Mouse (Mus musculus) limb, embryonic 15.5 days (tissue): ENCODE measurements around the gene Gm28051. TPM values are rescaled to one million over a fixed set of nuclear protein-coding genes. Genes with fewer than 3 reads are reported as not detected.

Source experiments
- ATAC-seq: fragments of 200-750 bp; cut with Nextera tagmentation; 2 replicates; pipeline ENCODE4 v1.8.0; 2017; ENCODE audit warnings: low read depth, moderate TSS enrichment; ENCODE audit not compliant: insufficient number of reproducible peaks, low FRiP score, low TSS enrichment
- H3K27ac ChIP-seq: fragments of 300-500 bp; sonication (generic); 2 replicates; pipeline ENCODE4 v1.5.1; 2015; ENCODE audit warnings: moderate library complexity, mild to moderate bottlenecking, inconsistent platforms
- H3K27me3 ChIP-seq: fragments of 300-500 bp; sonication (generic); 2 replicates; pipeline ENCODE4 v1.6.1; 2015; ENCODE audit warnings: inconsistent platforms
- H3K36me3 ChIP-seq: fragments of 300-500 bp; sonication (generic); 2 replicates; pipeline ENCODE4 v1.6.1; 2015; ENCODE audit warnings: inconsistent platforms
- H3K4me1 ChIP-seq: fragments of 300-500 bp; sonication (generic); 2 replicates; pipeline ENCODE4 v1.6.1; 2015; ENCODE audit warnings: inconsistent platforms
- H3K4me2 ChIP-seq: fragments of 300-500 bp; sonication (generic); 2 replicates; pipeline ENCODE4 v1.6.1; 2015; ENCODE audit warnings: mild to moderate bottlenecking, inconsistent platforms
- H3K4me3 ChIP-seq: fragments of 300-500 bp; sonication (generic); 2 replicates; pipeline ENCODE4 v1.5.1; 2015; ENCODE audit warnings: mild to moderate bottlenecking, inconsistent platforms
- H3K9ac ChIP-seq: fragments of 300-500 bp; sonication (generic); 2 replicates; pipeline ENCODE4 v1.6.1; 2015; ENCODE audit warnings: inconsistent platforms
- H3K9me3 ChIP-seq: fragments of 300-500 bp; sonication (generic); 2 replicates; pipeline ENCODE4 v1.6.1; 2016; ENCODE audit warnings: inconsistent platforms
- WGBS: fragments of 180-500 bp; shearing (Covaris S2); methylation state at CpG from one replicate; pipeline ENCODE4 v1.1.7; 2015; 5-methylcytosine and 5-hydroxymethylcytosine counted together
- polyA plus RNA-seq: library from polyadenylated mRNA; unstranded; fragments of >200 nt; fragmentation: Nextera tagmentation; extraction: Ambion mirVana; gene quantifications from 2 replicates; pipeline ENCODE4 v1.2.1, GENCODE M21; 2015

Gene Gm28051
- polyA plus RNA-seq, 1 experiment from 2014 or later = not detected

DNA sequence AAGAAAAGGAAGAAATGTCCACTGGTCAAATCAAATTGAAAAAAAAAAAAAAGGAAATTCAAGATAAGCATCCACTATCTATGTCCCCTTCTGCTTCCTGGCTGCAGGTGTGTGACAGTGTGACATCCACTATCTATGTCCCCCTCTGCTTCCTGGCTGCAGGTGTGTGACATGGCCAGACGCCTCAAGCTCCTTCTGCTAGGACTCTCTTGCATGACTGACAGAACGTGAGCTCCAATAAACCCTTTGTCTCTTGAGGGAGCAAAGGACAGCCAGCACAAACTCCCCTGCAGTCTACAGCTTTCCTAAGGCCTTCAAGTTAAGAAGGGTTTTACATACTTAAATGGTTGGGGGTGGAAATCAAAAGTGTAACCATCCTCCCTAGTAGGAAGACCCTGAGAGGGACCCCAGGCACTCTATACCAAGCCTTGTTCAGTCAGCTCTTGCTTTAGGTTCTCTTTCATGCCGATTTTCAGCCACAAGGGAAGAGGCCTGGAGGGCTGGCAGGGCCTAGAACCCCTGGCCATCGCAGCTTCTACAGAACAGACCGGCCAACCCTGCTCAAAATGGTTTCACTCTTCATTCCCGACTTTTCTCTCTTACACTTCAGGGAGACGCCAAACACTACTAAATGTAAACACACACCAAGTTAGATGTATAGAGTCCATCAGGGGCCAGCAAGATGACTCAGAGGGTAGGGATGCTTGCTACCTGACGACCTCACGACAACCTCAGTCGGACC, 42.7 kb downstream of the Gm28051 start:
- H3K27ac ChIP-seq = no peak overlapping the region
- WGBS = 82% methylated on average over 10 of the region's 10 CpGs
- H3K4me2 ChIP-seq = no peak overlapping the region
- H3K27me3 ChIP-seq = no peaks in the 10 kb centered on the region
- no peak for ATAC-seq
- H3K4me3 ChIP-seq = no peak overlapping the region
- no peaks in the 10 kb centered on the region for H3K36me3 ChIP-seq
- H3K9me3 ChIP-seq = no peaks in the 10 kb centered on the region
- no peak overlapping the region for H3K9ac ChIP-seq
- H3K4me1 ChIP-seq = peaks cover 12% of the 10 kb centered on the region; the same call in 1 of the 2 replicates

DNA sequence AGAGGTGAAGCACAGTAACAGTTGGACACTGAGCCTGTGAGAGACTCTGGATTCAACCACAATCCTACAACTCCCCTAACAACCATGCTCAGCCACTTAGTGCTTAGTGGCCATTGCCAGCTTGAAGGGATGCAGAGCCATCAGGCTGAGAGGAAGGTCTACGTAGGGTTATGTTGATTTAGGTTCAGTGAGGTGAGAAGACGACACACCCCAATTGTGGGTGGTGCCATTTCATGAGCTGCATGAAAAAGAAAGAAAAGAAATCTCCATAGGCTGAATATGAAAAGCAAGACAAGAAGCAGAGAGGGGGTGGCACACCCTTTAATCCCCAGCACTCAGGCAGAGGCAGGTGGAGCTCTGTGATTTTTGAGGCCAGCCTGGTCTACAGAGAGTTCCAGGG, 43.4 kb downstream of the Gm28051 start:
- WGBS = 68% methylated on average over 2 of the region's 2 CpGs

DNA sequence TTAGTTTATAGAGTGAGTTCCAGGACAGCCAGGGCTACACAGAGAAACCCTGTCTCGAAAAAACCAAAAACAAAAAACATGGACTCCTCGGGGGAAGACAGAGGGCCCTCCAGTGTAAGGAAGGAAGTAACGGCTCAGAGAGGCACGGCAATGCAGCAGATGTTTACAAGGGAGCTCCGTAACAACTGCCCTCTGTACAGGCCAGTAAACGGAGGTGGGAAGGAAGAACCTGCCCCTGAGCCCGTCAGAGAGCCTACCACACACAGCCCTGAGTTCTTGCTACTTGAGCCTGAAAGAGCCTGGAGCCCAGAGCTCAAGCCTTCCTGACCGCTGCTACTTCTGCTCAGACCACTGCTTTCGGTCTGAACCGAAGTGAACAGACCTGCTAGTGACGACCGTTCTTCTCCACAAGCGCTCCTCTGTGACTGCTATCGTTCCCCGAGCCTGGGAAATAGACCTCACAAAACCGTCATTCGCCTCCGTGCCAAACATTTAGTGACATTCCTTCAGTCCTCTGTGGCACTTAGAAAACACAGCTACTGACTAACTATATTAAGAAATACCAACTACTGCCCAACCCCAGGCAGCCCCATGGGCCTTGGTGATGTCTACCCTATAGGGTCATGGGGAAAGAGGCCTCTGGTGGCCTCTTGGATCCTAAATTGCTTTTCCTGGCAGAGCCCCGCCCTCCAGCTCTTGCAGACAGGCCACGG, 44.3 kb downstream of the Gm28051 start:
- WGBS = 46% methylated on average over 20 of the region's 20 CpGs
- peaks cover 7% of the 10 kb centered on the region; the same call in 1 of the 2 replicates for H3K4me1 ChIP-seq
- no peaks in the 10 kb centered on the region for H3K27me3 ChIP-seq
- no peaks in the 10 kb centered on the region for H3K9me3 ChIP-seq
- H3K4me3 ChIP-seq = no peak overlapping the region
- ATAC-seq = no peak
- H3K9ac ChIP-seq = no peak overlapping the region
- H3K36me3 ChIP-seq = no peaks in the 10 kb centered on the region
- H3K4me2 ChIP-seq = peak overlapping the region; percentile 20; the same call in 1 of the 2 replicates
- H3K27ac ChIP-seq = peak overlapping the region; percentile 33; the same call in 1 of the 2 replicates

More for the DNA sequence above, 43.4 kb downstream of the Gm28051 start:
- ATAC-seq = no peak
- H3K27me3 ChIP-seq = no peaks in the 10 kb centered on the region
- no peak overlapping the region for H3K27ac ChIP-seq
- no peaks in the 10 kb centered on the region for H3K36me3 ChIP-seq
- peaks cover 7% of the 10 kb centered on the region; the same call in 1 of the 2 replicates for H3K4me1 ChIP-seq
- H3K4me3 ChIP-seq = no peak overlapping the region
- H3K9me3 ChIP-seq = no peaks in the 10 kb centered on the region
- H3K9ac ChIP-seq = no peak overlapping the region
- H3K4me2 ChIP-seq = no peak overlapping the region

DNA sequence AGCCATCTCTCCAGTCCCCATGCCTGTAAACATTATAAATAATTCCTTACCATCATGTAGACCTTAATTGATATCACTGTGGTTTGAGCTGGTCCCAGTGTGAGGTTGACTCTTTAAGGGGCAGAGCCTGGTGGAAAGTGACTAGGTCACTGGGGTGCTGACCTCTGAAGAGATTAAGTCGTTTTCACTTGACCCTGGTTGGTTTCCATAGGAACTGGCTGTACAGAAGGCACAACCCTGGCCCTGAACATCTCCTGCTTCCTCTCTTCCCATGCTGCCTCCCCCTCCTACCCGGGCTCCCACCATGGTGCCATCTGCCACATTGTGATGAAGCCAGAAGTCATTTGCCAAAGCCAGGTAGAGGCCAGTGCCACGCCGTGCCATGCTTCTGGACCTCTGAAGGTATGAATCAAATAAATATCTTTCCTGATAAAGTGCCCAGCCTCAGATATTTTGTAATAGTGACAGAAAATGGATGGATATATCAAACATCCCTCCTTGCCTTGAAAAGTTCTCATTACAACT, 46.7 kb downstream of the Gm28051 start:
- peaks cover 7% of the 10 kb centered on the region; the same call in 1 of the 2 replicates for H3K27me3 ChIP-seq
- H3K9me3 ChIP-seq = no peaks in the 10 kb centered on the region
- peaks cover 7% of the 10 kb centered on the region; the same call in 1 of the 2 replicates for H3K4me1 ChIP-seq
- H3K9ac ChIP-seq = no peak overlapping the region
- ATAC-seq = no peak
- H3K36me3 ChIP-seq = no peaks in the 10 kb centered on the region
- H3K27ac ChIP-seq = no peak overlapping the region
- H3K4me3 ChIP-seq = no peak overlapping the region
- H3K4me2 ChIP-seq = no peak overlapping the region
- WGBS = 61% methylated on average over 4 of the region's 4 CpGs

DNA sequence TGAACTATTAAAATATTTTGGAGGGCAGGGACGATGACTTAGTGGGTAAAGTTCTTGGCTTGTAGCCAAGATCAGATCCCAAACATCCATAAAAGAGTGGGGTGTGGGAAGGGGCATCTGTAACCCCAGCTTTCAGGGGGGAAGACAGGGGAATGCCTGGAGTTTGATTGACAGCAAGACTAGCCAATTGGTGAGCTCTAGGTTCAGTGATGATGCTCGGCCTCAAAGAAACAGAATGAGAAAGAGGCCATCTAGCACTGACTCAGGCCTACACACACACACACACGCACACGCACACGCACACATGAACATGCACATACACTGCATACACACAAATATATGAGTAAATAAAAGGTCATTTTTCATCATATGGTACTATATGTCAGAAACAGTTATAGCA, 47.7 kb downstream of the Gm28051 start:
- peaks cover 7% of the 10 kb centered on the region; the same call in 1 of the 2 replicates for H3K27me3 ChIP-seq
- no peaks in the 10 kb centered on the region for H3K9me3 ChIP-seq
- peaks cover 13% of the 10 kb centered on the region; the same call in 1 of the 2 replicates for H3K4me1 ChIP-seq
- 74% methylated on average over 5 of the region's 5 CpGs for WGBS
- H3K4me2 ChIP-seq = no peak overlapping the region
- H3K4me3 ChIP-seq = no peak overlapping the region
- H3K36me3 ChIP-seq = no peaks in the 10 kb centered on the region
- H3K9ac ChIP-seq = no peak overlapping the region
- no peak overlapping the region for H3K27ac ChIP-seq
- no peak for ATAC-seq

DNA sequence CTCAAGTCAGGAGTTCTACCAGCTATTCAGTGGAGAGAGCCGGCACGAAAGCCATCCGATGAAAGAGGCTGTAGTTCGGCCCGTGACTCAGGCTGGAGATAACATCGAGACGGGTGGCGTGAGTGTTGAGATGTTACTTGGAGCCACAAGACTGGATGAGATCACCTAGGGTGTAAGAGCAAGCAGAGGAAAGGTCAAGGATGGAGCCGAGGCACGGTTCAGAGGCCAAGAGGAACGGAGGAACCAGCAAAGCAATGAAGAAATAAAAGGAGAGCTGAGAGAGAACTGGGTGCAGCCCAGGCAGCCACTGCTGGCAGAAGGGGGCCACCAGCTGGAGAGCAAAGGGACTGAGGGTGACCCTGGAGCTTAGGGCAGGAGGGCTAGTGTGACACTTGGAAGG, 49.3 kb downstream of the Gm28051 start:
- H3K27ac ChIP-seq = no peak overlapping the region
- ATAC-seq = no peak
- peaks cover 20% of the 10 kb centered on the region for H3K4me1 ChIP-seq
- no peaks in the 10 kb centered on the region for H3K9me3 ChIP-seq
- 84% methylated on average over 11 of the region's 11 CpGs for WGBS
- no peak overlapping the region for H3K9ac ChIP-seq
- H3K27me3 ChIP-seq = peaks cover 7% of the 10 kb centered on the region; the same call in 1 of the 2 replicates
- no peak overlapping the region for H3K4me2 ChIP-seq
- H3K4me3 ChIP-seq = no peak overlapping the region
- no peaks in the 10 kb centered on the region for H3K36me3 ChIP-seq

DNA sequence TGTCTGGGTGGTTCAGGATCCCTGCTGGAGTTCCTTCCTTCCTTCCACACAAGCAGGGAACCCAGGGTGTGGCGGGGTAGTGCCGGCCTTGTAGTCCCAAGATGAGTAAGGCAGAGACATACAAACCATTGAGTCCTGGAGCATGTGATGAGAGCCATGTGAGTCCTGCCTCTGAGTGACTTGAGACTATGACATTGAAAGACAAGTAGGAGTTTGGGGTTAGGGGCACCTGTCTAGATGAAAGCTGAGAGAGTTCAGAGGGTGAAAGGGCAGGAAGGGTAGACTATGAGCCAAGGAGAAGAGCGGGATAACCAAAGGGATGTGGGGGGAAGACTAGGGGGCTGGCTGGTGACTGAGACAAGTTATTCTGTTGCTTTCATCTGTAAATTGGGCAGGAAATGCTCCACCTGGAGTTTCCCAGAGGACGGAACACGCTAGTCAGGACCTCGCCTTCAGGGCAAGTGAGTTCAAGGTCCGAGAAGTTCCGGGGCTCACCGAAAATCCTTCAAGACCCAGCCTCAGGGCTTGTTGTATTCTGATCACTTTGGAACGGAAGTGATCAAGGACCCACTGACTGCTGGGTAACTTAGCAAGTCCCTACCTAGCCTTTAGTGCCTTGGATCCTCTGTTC, 50.6 kb downstream of the Gm28051 start:
- H3K4me1 ChIP-seq = peaks cover 33% of the 10 kb centered on the region
- H3K9me3 ChIP-seq = no peaks in the 10 kb centered on the region
- H3K4me2 ChIP-seq = no peak overlapping the region
- 78% methylated on average over 10 of the region's 10 CpGs for WGBS
- H3K9ac ChIP-seq = no peak overlapping the region
- no peak overlapping the region for H3K4me3 ChIP-seq
- H3K27me3 ChIP-seq = peaks cover 7% of the 10 kb centered on the region; the same call in 1 of the 2 replicates
- no peaks in the 10 kb centered on the region for H3K36me3 ChIP-seq
- no peak for ATAC-seq
- no peak overlapping the region for H3K27ac ChIP-seq

DNA sequence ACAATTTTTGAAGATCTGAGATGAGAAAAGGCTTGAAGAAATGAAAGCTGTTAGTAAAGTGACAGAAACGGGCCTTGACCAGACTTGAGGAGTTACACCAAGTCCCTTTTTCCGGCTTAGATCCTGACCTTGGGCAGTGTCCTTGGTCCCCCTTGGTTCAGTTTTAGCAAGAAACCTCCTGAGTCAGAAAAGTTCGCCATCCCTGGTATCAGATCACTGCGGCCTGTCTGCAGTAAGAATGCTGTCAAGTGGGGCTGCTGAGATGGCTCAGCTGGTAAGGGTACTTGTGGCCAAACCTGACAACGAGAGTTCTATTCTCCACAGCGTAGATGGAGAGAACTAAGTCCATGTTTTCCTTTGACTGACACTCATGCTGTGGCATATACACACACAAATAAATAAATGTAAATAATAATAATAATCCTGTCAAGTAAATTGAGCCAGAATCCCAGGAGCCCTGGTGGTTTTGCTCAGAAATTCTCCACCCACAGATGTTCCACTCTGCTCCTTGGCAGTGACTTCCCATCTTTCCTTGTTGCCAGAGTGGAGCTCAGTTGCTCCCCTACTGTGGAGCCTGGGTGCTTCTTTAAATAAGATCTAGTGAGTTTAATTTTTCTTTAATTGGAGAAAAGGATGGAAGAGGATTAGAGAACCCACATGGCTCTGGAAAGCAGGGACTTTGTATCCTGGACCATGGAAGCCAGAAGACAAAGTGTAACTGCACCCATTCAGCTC, 51.5 kb downstream of the Gm28051 start:
- H3K9me3 ChIP-seq = no peaks in the 10 kb centered on the region
- no peak overlapping the region for H3K9ac ChIP-seq
- peaks cover 7% of the 10 kb centered on the region; the same call in 1 of the 2 replicates for H3K27me3 ChIP-seq
- WGBS = 79% methylated on average over 6 of the region's 6 CpGs
- no peak overlapping the region for H3K4me2 ChIP-seq
- no peaks in the 10 kb centered on the region for H3K36me3 ChIP-seq
- ATAC-seq = no peak
- H3K4me1 ChIP-seq = peaks cover 35% of the 10 kb centered on the region
- H3K4me3 ChIP-seq = peak overlapping the region; percentile 71; the same call in 1 of the 2 replicates
- H3K27ac ChIP-seq = no peak overlapping the region

DNA sequence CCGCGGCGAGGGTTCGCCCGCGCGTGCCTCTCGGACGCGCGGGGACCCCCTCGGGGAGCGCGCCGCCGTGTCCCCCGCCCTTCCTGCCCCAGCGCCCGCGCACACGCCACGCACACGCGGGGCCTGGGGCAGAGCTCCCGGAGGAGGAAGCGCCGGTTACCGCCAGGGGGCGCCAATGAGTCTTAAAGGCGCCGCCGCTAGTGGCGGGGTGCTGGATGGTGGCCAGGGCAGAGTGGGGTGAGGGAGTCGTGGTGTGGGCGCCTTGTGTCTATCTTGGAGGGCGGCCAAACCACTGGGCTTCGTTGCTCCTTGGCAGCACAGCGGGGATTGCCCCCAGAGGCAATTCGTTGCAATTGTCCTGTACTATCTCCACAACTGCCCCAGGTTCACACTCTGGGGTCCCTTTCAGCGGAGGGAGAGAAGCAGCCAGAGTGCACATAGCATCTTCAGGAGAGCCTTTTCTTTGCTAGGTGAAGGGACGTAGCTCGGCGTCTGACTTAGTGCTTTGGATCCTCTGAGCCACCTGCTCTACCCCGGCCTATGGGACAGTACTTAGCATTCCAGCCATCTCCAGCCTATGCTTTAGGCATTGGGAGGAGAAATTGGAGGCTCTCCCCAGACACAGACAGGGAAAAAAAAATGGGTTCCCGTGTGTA, 52.2 kb downstream of the Gm28051 start:
- H3K4me1 ChIP-seq = peaks cover 42% of the 10 kb centered on the region
- peak overlapping the region; percentile 86 for H3K9ac ChIP-seq
- peak; percentile 40 for ATAC-seq
- H3K27ac ChIP-seq = peak overlapping the region; percentile 91
- 2% methylated on average over 45 of the region's 45 CpGs for WGBS
- H3K36me3 ChIP-seq = no peaks in the 10 kb centered on the region
- H3K4me2 ChIP-seq = peak overlapping the region; percentile 94
- H3K27me3 ChIP-seq = peaks cover 7% of the 10 kb centered on the region; the same call in 1 of the 2 replicates
- H3K4me3 ChIP-seq = peak overlapping the region; percentile 71
- H3K9me3 ChIP-seq = no peaks in the 10 kb centered on the region

DNA sequence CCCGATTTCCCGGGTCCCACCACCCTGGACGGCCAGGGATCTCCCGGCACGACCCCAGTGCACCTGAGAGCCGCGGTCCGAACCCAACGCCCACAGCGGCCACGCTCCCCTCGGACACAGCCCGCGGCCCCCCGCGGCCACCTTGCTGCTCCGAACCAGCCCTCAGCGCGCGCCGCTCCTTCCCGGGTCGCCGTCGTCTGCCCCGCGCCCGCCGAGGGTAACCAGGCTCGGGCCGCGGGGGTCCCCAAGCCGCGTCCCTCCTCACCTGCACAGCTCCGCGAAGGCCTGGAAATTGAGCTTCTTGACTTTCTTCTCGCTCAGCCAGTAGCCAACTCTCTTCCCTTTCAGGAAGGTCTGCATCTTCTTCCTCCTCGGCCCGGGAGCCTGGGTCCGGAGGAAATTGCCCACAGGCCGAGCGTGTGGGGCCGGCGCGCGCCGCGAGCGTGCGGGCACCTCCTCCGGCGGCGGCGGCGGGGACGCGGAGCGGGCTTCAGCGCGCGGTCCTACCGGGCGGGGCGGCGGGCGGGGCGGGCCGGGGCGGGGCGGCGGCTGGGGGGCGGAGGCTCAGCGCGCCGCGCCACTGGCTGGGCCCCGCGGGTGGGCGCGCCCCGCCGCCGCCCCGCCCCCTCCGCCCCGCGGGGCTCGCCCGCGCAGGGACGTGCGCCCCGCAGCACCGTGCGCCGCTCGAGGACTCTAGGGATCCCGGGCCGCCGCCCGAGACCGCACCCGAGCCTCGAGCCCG, 52.9 kb downstream of the Gm28051 start, which contains the start of gene Itpk1:
Gene Itpk1, minus strand, starts transcription at position 474 of the 742 bp plus-strand sequence.
- H3K9me3 ChIP-seq = no peaks in the 10 kb centered on the region
- H3K27ac ChIP-seq = peak within 1 kb of the TSS; percentile 91
- peaks cover 7% of the 10 kb centered on the region; the same call in 1 of the 2 replicates for H3K27me3 ChIP-seq
- peaks cover 44% of the 10 kb centered on the region for H3K4me1 ChIP-seq
- no peaks in the 10 kb centered on the region for H3K36me3 ChIP-seq
- peak within 1 kb of the TSS; percentile 86 for H3K9ac ChIP-seq
- ATAC-seq = peak; percentile 85
- peak within 1 kb of the TSS; percentile 94 for H3K4me2 ChIP-seq
- H3K4me3 ChIP-seq = peak within 1 kb of the TSS; percentile 71
- WGBS = under 1% methylated on average over 81 of the region's 105 CpGs
